Mouse (Mus musculus) kidney, postnatal 36 days (tissue): ENCODE data around the gene Gxylt2.
A peak's percentile ranks its signal among the peaks of the same experiment; 100 is the strongest.

Source experiments
- DNase-seq, 2 experiments: peaks; one replicate each; pipeline ENCODE4 v3.0.0; 2021 to 2022; ENCODE audit warnings: mixed read lengths in 2 of 2

Gxylt2 gene

DNA sequence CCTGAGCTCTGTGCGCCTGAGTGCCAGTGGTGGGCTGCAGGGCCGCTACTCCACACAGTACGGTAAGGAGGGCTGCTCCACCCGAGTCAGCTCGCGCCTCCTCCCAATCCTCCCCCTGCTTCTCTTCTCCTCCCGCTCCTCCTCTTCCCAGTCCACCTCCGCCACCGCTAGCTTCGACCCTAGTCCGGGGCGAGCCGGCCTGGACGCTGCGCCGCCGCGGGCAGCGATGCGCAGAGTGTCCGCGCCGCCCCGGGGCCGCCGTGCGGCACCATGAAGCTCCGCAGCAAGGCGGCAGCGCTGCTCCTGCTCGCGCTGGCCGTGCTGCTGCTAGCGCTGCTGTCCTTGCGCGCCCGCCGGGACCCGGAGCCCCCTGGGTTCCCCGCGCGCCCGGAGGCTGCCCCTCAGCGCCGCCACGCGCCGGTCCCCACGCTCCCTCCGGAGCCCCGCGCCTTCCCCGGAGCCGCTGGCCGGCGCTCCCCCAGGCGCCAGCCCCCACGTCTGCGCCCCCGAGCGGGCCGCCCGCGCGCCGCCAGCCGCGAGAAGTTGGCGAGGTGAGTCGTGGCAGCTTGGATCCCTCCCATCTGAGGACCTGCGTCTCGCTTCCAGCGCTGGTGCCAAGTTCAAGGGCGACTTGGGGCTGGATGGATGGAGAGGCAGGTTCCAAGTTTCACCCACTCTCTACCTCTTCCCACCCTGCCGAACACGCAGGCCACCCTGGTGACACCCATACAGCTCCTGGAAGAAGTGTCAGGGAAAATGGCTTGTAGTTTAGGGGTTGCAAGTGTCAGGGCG lies at the start of gene Gxylt2:
Gene Gxylt2, plus strand, starts transcription at position 161 of the 792 bp plus-strand sequence.
- DNase-seq, result peak; percentile 15 to 55

DNA sequence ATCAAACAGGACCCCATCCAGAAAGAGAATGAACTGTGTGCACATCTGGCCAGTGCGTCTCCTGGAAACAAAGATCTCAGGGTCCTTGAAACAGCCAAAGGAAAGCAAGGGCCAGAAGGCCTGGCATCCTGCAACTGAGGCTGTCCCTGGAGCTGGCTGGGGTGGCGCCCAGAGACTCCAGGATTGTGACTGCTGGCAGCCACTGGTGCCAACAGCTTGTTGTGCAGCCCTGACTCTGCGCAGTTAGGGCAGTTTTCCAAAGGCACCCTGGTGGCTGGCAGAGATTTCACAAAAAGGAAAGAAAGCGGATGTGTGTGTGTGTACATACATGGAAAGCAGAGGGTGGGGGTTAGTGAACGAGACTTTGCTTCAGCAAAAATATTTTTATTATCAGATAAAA lies 44.1 kb upstream of the Gxylt2 start:
- peak in 1 of 2 experiments; percentile 9 for DNase-seq

DNA sequence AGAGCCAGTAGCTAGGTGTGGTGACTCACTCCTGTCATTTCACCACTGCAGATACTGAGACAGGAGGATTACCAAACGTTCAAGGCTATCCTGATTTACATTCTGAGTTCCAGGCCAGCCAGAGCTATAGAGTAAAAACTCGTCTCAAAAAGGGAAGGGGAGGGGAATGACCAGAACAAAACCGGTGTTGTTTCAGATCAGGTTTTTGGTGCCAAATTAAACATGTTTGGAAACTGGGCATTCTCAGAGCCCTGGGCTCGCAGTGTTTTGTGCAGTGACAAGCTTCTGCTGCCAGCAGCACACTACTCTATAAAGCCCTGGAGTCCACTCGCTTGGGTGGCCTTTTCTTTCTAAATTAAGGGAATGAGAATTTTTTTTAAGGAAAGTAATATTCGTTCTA lies 42.3 kb upstream of the Gxylt2 start:
- DNase-seq, result no peak

DNA sequence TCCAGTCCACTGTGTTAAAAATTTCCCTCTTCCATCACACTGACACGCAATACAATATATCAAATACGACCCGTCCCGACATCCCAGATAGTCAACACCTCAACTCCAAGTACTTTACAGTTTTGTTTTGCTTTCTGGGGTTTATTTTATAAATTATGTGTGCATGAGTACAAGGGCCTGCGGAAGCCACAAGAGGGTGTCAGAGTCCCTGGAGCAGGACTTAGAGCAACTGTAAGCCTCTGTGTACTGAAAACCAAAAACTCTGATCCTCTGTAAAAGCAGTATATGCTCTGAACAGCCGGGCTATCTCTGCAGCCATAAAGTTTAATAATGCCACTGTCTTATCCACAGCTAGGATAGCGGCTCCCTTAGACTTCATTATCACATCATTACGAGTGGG lies 36.9 kb upstream of the Gxylt2 start:
- DNase-seq, result no peak

DNA sequence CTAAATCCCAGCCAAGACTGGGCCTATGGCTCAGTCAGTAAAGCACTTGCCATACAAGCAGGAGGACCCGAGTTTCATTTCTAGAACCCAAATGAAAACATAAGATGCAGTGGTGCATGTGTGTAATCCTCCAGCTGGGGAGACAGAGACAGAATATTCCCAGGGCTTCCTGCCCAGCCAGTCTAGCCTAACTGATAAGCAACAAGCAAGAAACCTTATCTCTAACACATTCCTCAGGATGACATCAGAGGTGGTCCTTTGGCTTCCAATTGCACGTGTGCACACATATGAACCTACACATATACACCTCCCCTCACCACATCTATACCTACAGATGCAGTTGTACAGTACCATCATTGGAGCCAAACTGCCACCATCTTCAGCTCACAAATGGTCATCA lies 35.7 kb upstream of the Gxylt2 start:
- no peak for DNase-seq

DNA sequence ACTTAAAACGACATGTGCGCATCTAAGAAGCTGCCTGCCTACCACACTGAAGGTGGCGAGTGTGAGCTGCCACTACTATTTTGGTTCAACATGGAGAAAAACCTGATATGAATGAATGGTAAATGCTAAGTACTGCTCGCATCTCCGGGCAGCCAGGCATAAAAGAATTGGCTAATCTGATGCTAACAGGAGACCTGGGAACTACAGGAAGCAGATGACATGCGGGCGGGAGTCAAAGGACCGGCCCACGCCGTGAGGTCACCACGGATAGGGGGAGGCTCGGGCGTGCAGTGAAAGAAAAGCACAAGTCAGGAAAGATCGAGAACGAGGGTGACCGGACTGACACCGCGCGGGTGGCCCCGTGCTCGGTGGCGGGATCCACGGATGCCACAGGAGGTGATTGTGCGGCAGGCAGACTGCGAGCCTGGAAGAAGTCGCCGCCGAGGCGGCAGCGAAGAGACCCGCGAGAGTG lies 34.1 kb upstream of the Gxylt2 start:
- peak; percentile 63 to 74 for DNase-seq

DNA sequence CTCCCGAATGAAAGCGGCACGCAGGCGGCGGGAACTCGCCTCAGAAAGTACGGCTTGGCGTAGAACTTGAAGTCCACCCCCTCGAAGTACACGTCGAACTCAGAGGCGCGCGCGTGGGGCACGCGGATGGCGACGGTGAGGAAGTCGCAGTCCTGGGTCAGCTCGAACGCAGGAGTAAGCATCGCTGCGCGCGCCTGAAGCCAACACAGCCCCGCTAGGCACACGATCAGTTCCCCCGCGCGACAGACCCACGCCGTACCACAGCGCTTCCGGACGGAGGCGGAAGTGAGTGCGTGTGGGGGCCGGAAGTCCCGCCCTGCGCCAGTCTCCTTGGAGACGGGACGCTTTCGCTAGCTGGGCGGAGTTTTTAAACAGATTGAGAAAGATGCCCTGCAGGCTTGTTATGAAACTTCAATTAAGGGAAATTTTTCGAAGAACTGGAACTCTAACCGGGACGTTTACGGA lies 33.6 kb upstream of the Gxylt2 start, which contains the start of gene Shq1:
Gene Shq1, minus strand, starts transcription at position 278 of the 465 bp plus-strand sequence.
- peak; percentile 91 to 94 for DNase-seq

DNA sequence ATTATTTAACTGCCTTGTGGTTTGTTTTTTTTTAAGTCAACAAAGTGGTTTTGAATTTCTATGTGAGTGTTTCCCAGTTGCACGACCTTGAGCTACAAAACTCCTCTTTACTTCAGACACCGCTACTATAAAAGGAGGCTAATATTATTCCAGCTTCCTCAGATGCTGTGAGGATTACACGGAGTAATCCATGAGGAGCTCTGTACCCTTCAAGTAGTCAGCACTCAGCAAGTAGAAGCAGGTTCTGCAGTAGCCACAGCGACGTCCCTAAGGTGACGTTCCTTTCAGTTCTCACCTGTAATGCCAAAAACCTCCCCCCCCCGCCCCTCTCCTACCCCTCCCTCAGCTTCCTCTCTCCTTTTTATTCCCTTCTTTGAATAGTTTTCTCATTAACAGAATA lies 33.1 kb upstream of the Gxylt2 start:
- DNase-seq, result no peak

DNA sequence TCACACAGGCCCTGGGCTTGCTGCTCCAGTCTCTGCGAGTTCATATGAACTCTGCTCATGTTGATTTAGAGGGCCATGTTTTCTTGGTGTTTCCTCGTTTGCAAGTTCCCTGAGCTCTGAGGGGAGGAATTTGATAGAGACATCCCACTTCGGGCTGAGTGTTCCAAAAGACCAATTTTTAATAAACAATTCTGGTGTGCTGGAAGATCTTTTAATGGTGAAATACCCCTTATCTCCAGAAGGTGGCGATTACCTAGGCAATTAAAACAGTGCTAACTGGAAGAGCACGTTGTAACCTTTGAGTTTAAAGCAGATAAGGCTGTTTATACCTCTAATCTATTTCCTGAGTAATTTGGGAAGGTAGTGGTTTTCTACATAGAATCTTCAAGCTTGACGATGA lies 29.6 kb upstream of the Gxylt2 start:
- peak; percentile 8 to 36 for DNase-seq

DNA sequence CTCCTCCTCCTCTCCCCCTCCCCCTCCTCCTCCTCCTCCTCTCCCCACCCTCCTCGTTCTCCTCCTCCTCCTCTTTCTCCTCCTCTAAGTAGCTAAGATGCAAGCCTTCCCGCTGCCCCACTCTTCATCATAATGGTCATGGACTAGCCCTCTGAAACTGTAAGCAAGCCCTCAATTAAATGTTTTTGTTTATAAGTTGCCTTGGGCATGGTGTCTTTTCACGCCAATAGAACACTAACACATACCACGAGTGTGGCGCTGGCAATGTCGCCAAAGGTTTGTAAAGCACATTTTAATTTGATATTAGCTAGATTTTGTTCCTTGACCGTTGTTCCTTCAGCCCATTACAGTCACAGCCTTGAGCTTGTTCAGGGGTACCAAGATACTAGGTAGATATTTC lies 28.1 kb upstream of the Gxylt2 start:
- DNase-seq, result no peak

DNA sequence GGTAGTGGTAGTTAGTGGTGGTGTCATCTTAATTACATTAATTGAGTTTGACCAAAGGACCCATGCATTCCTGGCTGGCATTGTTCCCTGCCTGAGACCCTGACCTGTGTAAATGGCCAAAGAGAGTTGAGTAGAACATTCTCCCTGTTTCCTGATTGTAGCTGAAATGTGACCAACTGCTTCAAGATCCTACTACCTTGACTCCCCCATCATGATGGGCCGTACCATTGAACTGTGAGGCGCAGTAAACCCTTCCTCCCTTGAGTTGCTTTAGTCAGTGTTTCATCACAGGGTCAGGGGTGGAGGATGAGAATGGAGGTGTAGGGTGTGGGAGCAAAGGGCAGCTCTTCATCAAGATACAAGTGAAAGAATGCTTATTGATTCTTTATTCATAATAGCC lies 25.9 kb upstream of the Gxylt2 start:
- no peak for DNase-seq

DNA sequence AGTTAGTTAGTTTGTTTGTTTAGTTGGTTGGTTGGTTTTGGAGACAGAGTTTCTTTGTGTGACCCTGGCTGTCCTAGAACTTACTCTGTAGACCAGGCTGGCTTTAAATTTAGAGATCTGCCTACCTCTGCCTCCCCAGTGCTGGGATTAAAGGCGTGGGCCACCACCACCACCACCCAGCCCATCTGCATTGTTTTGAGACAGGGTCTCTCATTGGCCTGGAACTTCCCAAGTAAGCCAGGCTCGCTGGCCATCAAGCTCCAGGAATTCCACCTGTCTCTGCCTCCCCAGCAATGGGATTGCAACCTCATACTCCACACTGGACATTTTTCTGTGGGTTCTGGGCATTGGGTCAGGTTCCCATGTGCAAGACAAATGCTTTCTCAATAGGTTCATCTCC lies 18.2 kb upstream of the Gxylt2 start:
- DNase-seq, result no peak

DNA sequence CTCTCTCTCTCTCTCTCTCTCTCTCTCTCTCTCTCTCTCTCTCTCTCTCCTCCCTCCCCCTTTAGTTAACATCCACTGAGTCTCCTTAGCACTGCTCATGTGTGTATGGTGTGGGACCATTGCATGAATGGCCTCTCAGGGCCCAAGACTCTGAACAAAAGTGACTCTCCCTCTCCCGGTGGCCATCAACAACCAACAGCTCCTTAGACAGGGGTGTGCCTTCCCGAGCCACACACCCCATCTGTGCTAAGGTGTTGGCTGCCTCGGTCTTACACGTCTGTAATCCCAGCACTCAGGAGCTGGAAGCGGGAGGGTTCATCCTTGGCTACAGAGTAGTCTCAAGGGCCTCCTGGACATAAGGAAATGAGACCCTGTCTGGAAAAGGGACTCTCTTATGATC lies 4.5 kb upstream of the Gxylt2 start:
- DNase-seq, result no peak

DNA sequence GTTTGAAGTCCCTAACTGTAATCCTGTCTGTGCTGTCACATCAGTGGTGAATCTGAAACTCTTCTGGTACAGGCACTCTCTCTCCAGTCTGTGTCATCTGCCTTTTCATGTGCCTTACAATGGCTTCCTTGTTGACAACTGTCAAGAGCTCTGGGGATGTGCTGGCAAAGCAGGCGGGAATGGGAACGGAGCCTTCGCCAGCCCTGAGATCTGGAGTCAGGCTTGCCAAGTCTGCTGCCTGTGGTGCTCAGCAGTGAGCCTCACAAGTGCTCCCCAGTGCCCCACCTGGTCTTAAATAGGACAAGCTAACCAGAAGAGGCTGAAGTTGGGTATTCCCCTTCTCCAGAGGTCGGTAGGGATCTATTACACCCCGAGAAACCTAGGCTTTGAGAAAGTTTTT lies 3.8 kb upstream of the Gxylt2 start:
- no peak for DNase-seq

DNA sequence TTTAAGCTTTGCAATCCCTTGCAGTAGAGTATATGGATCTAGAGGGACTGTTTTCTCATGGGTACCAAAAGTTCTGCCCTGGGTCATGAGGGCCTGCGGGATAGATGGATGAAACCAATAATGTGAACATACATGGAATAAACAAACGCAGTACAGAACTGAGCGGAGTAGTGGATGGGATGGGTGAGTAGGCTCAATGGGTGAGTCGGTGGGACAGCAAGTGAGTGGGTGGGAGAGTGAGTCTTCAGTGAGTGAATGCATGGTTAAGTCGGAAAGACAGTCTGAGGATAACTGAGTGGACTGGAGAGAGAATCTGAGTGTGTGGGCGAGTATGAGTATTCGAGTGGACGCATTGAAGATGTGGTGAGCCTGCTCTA lies 349 bp upstream of the Gxylt2 start:
- DNase-seq, result no peak

DNA sequence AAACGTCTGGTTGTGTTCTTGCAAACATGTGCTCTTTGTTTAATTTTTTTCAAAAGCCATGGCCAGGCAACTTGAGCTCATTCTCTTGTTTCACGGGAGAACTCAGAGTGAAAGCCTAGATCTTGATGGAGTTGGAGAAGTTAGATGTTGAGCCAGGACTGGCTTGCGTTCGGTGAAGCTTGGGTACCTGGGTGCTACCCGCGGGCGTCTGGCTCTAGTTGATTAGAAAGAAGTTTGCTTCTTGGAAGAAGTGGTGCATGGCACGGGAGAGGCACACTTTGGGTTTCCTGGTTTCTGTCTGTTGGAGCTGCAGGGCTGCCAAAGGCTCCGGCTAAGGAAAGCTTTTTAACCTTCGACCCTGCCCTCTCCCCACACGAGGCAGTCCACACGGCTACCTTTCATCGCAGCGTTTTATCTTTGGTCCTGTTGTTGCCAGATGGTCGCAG lies 855 bp downstream of the Gxylt2 start:
- peak in 1 of 2 experiments; percentile 15 for DNase-seq

DNA sequence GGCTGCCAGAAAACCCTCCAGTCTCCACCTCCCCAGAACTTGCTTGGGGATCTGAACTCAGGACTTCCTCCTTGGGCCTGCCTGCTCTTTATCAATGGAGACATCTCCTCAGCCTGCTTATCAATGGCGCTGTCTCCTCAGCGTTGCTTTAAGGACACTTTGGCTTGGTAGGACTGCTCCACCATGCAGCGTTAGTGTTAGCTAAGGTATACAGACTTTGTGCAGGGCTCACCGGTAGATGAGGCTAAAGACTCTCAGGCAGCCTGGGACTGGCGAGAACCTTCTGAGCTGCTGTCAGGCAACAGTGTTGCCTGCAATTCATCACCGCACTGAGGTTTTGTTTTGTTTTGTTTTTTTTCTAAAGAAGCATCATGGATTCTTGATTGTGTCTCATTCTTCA lies 2.3 kb downstream of the Gxylt2 start:
- no peak for DNase-seq

DNA sequence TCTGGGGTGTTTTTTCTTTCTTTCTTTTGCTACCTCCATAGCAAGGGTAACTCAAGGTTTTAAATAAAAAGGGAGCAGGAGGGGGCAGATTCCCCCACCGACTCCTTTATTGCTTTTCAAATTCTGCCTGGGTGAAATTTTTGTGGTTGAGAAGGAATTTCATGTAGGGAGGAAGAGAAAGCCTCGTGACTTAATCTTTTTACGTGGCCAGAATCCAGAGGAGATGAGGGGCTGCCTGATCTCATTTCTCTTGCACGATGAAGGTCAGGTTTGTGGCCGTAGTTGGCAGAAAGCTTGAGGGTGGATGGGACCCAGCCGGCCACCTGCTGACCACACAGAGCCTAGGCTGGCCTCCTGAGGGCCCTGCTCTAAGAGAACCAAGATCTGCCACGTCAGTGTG lies 3.0 kb downstream of the Gxylt2 start:
- no peak for DNase-seq

DNA sequence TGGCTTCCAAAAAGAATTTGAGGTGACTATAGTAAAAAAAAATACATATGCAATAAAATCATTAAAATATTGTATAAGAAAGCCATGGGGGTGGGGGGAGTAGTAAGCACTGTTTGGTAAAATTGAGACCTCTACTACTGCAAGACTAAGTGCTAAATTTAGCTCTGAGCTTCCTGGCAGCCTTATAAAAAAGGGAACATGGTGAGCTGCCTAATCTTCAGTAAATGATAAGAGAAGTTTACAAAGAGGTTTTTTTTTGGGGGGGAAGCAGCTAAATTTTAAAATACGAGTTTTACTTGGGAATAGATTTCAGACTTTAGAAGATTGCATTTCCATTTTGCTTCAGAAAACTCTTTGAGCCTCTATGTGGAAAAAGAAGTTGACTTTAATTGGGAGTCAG lies 3.7 kb downstream of the Gxylt2 start:
- no peak for DNase-seq

DNA sequence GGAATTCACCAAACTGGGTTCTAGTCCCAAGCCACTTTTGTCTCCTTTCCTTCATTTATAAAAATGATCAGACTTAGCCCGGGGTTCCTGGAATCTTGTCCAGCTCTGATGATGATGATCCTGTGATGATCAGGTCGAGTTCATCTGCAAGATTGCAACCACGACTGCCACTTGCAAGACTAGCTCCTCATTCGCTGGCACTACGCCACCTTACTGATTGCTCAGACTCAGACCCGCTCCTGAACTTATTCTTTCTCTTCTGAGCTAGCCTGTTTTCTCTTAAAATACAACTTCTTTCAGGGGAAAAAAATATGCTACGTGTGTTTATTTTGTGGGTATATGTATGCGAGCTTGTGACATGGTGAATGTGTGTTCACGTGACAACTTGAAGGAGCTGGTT lies 4.5 kb downstream of the Gxylt2 start:
- DNase-seq, result peak in 1 of 2 experiments; percentile 32

DNA sequence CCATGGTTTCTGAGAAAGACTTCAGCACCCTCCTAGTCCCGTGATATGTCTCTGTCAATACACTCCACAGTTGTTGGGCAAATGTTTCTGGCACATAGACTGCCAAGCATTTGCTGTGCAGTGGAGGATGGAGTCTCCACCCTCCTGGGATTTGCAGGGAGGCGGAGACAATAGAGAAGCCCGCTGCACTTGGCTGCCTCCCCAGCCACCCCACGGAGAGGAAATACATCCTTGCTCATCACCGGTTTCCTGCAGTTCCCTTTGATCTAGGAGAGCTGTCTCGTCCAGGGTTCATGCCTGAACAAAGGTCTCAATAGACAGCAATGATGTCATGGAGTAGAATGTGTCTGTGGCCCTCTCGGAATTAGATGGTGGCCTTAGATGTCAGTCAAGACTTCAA lies 4.9 kb downstream of the Gxylt2 start:
- peak; percentile 86 to 87 for DNase-seq

DNA sequence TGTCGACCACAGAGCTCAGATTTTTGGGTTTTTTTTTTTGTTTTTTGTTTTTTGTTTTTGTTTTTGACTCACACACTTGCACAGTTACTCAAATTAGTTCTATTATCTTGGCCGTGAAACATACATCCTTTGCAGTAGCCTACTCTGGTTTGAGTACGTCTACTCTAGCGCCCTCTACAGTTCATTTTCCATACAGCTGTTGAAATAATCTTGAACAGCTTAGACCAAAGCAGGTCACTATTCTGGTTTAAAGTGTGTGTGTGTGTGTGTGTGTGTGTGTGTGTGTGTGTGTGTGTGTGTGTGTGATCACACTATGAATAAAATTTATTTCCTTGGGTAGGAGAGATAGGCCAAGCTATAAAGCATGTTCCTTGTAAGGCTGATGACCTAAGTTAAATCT lies 5.6 kb downstream of the Gxylt2 start:
- no peak for DNase-seq

DNA sequence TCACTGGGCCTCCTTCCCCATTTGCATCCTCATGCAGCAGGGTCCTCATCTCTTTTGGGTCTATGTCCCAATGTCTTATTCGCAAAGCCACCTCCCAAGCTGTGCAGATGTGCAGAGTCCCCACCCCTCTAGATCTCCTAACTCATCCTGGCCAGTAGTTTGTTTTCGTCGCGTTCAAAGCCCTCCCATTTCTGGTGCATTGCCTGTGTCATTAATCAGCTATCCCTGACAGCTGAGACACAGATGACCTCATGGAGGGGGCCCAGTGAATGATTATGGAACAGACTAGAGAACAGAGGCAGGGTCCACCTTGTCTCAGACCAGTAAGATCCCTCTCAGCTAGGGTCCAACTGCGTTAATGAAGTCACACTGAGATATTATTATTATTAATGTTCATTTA lies 6.3 kb downstream of the Gxylt2 start:
- DNase-seq, result no peak

DNA sequence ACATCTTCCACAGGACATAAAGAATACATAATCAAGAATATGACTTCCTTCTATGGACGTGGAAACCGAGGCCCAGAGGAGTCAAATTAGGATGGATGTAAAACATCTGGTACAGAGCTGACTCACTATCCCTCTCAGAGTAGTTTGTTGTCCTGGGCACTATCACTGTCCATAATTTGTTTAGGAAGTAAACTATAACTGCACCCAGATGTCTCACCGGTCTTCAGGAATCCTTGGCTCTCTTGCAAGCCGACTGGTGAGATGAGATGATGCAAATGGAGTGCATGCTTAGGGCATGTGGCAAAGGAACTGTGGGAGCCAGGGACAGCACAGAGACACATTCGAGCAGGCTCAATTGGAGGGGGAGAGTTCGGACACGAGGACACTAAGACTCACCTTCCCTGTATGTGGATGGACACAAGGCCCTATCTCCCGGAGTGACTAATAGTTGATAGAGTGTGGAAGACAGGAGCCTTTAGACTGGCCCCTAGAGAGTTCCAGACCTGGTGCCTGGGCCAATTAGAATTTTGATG lies 10.8 kb downstream of the Gxylt2 start:
- no peak for DNase-seq

DNA sequence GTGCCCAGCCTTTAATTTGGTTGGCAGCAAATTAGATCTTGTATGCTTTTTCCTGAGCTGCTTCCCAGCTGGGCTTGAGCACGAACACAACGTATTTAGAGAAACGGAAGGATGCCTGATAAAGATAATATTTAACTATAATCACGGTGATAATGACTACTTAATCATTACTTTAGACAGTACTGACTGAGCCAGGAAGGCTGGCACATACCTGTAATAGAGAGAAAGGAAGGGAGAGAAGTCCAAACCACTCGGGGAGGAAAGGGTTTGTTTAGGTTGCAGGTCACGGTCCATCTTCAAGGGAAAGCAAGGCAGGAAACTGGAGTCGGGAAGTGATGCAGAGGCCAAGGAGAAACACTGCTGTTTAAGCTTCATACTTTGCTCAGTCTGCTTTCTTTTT lies 11.6 kb downstream of the Gxylt2 start:
- no peak for DNase-seq
